Mouse (Mus musculus) right cerebral cortex, postnatal 4 days (tissue): ENCODE results near the gene Ccr7.
A peak's percentile ranks its signal among the peaks of the same experiment; 100 is the strongest.

Experiments
- DNase-seq: peaks from one replicate; pipeline ENCODE4 v3.0.0-alpha.2; 2022

Gene Ccr7

GRCm38 (mm10) chr11:99136961-99137360 is 17.9 kb downstream of the Ccr7 start:
- no peak for DNase-seq

- no peak for DNase-seq
These were observed 18.5 kb downstream of the Ccr7 start for GRCm38 (mm10) chr11:99136361-99136760.

GRCm38 (mm10) chr11:99135047-99135440 is 19.8 kb downstream of the Ccr7 start:
- no peak for DNase-seq

- DNase-seq: no peak
These were observed 20.4 kb downstream of the Ccr7 start for GRCm38 (mm10) chr11:99134266-99135046.

- no peak for DNase-seq
These were observed 21.5 kb downstream of the Ccr7 start for GRCm38 (mm10) chr11:99133285-99133897.

GRCm38 (mm10) chr11:99132091-99132730 is 22.7 kb downstream of the Ccr7 start:
- no peak for DNase-seq

GRCm38 (mm10) chr11:99131463-99131840 is 23.4 kb downstream of the Ccr7 start:
- DNase-seq: no peak

- no peak for DNase-seq
These were observed 24.0 kb downstream of the Ccr7 start for GRCm38 (mm10) chr11:99130736-99131462.

GRCm38 (mm10) chr11:99129287-99129686 is 25.6 kb downstream of the Ccr7 start:
- no peak for DNase-seq

GRCm38 (mm10) chr11:99127785-99128682 is 26.8 kb downstream of the Ccr7 start:
- no peak for DNase-seq

- no peak for DNase-seq
These were observed 28.2 kb downstream of the Ccr7 start for GRCm38 (mm10) chr11:99126482-99127253.

- DNase-seq: no peak
These were observed 30.2 kb downstream of the Ccr7 start for GRCm38 (mm10) chr11:99124635-99125029.

- peak; percentile 49 for DNase-seq
These were observed 30.8 kb downstream of the Ccr7 start for GRCm38 (mm10) chr11:99123977-99124634.

- DNase-seq: no peak
These were observed 32.2 kb downstream of the Ccr7 start for GRCm38 (mm10) chr11:99122703-99123102.

GRCm38 (mm10) chr11:99121218-99121631 is 33.7 kb downstream of the Ccr7 start:
- no peak for DNase-seq

- no peak for DNase-seq
These were observed 34.2 kb downstream of the Ccr7 start for GRCm38 (mm10) chr11:99120524-99121217.

GRCm38 (mm10) chr11:99118963-99119362 is 35.9 kb downstream of the Ccr7 start:
- DNase-seq: no peak

- DNase-seq: no peak
These were observed 36.5 kb downstream of the Ccr7 start for GRCm38 (mm10) chr11:99118420-99118819.

GRCm38 (mm10) chr11:99117907-99118306 is 37.0 kb downstream of the Ccr7 start:
- no peak for DNase-seq

GRCm38 (mm10) chr11:99115940-99116339 is 38.9 kb downstream of the Ccr7 start:
- DNase-seq: no peak
